ENCODE assay signal across 8 mouse cellular contexts in the genomic region with DNA sequence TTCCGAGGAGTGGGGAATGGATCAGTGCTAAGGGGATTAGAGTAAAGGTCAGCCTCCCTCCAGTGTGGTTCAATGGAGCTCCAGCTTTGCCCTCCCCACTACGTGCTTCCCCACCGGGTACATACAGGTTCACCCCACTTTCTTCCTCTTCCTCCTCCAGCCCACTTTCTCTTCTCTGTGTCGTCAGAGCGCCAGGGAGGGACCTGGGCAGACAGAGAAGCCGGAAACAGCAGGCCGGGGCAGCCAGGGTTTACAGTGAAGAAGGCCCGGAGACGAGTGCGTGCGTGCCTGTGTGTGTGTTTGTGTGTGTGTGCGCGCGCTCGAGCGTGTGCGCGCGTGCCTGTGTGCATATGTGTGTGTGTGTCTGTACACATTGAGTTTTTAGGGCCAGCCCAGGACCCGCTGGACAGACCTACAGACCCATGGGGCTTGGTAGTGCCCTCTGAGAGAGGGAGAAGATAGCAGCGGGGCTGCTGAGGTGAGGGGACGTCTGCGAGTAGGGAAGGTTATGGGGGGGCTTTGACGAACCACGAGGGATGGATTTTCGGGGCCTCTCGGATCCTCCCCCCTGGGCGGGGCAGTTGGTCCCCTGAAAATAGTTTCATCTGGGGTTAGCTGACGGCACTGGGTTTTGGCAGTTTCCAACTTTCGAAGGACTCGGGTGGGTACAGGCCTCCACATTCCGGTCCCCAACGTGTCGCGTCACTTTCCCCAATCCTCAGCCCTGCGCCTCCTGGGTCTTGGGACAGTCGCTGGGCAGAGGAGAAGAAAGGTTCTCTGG. TPM values are rescaled to one million over a fixed set of nuclear protein-coding genes. Genes with fewer than 3 reads are reported as not detected.
A peak's percentile ranks its signal among the peaks of the same experiment; 100 is the strongest.
DNase-seq lines count a peak whose midpoint lies in the region; ATAC-seq and TF ChIP-seq lines count a peak whose summit lies in the region.

A gene (plus strand): TSS at position 215 of the 781 bp plus-strand sequence.

- intact Hi-C loops in gastrocnemius, adult 2 months (cut with DNase I) = loop anchor here (5.0 kb wide), 1 partner anchor 94 kb away; a partner anchor contains a TSS

- peak within 1 kb of the TSS; percentile 84 for H3K27ac ChIP-seq in layer of hippocampus, adult 2 months
- peak within 1 kb of the TSS; percentile 5; the same call in 1 of the 2 replicates for H3K27ac ChIP-seq in cerebellum, adult 2 months (ENCODE audit: insufficient read depth, low read length)
- H3K27ac ChIP-seq in gastrocnemius, adult 2 months = peak within 1 kb of the TSS; percentile 98
- peak within 1 kb of the TSS; percentile 45 for H3K27ac ChIP-seq in hindbrain, embryonic 14.5 days
- H3K27ac ChIP-seq in limb, embryonic 11.5 days (replicated peaks; ENCODE audit: low read depth, low read length) = 0 out of 2 replicates have a peak within 1 kb of the TSS, but pooled peaks have one; percentile 32
- no peak within 1 kb of the TSS for H3K27ac ChIP-seq in midbrain, embryonic 12.5 days (replicated peaks)

- H3K9ac ChIP-seq in hindbrain, embryonic 14.5 days = peak within 1 kb of the TSS; percentile 53
- peak within 1 kb of the TSS; percentile 31 for H3K9ac ChIP-seq in limb, embryonic 11.5 days (ENCODE audit: low read length)
- peak within 1 kb of the TSS; percentile 33 for H3K9ac ChIP-seq in midbrain, embryonic 12.5 days (replicated peaks)

- H3K9me3 ChIP-seq in hindbrain, embryonic 14.5 days (ENCODE audit: control insufficient read depth, low read length) = no peaks in the 10 kb centered on the region
- no peaks in the 10 kb centered on the region for H3K9me3 ChIP-seq in limb, embryonic 11.5 days (ENCODE audit: control insufficient read depth, low read length)
- H3K9me3 ChIP-seq in midbrain, embryonic 12.5 days = no peaks in the 10 kb centered on the region

- peak within 1 kb of the TSS; percentile 51 for H3K4me3 ChIP-seq in layer of hippocampus, adult 2 months
- peak within 1 kb of the TSS; percentile 51 for H3K4me3 ChIP-seq in cerebellum, adult 2 months (replicated peaks; ENCODE audit: insufficient read depth, low read depth, low read length)
- peak within 1 kb of the TSS; percentile 92 for H3K4me3 ChIP-seq in gastrocnemius, adult 2 months
- H3K4me3 ChIP-seq in hindbrain, embryonic 14.5 days (replicated peaks; ENCODE audit: low read length) = peak within 1 kb of the TSS; percentile 26
- H3K4me3 ChIP-seq in limb, embryonic 11.5 days (ENCODE audit: low read depth, low read length) = peak within 1 kb of the TSS; percentile 32
- H3K4me3 ChIP-seq in midbrain, embryonic 12.5 days = peak within 1 kb of the TSS; percentile 36

- no peaks in the 10 kb centered on the region for H3K36me3 ChIP-seq in hindbrain, embryonic 14.5 days (replicated peaks; ENCODE audit: control insufficient read depth, insufficient read depth)
- H3K36me3 ChIP-seq in limb, embryonic 11.5 days (ENCODE audit: control insufficient read depth, insufficient read depth, low read length) = no peaks in the 10 kb centered on the region
- H3K36me3 ChIP-seq in midbrain, embryonic 12.5 days = no peaks in the 10 kb centered on the region

- peaks cover 3% of the 10 kb centered on the region; the same call in 1 of the 2 replicates for H3K4me1 ChIP-seq in cerebellum, adult 2 months (ENCODE audit: control insufficient read depth, insufficient read depth, low read length)
- H3K4me1 ChIP-seq in hindbrain, embryonic 14.5 days (replicated peaks; ENCODE audit: control insufficient read depth, insufficient read depth, low read length) = peaks cover 17% of the 10 kb centered on the region; the same call in 1 of the 2 replicates
- H3K4me1 ChIP-seq in limb, embryonic 11.5 days (ENCODE audit: control insufficient read depth, insufficient read depth, low read length) = peaks cover 18% of the 10 kb centered on the region
- H3K4me1 ChIP-seq in midbrain, embryonic 12.5 days = peaks cover 19% of the 10 kb centered on the region

- H3K4me2 ChIP-seq in hindbrain, embryonic 14.5 days (replicated peaks) = peak within 1 kb of the TSS; percentile 47
- peak within 1 kb of the TSS; percentile 70 for H3K4me2 ChIP-seq in limb, embryonic 11.5 days (ENCODE audit: low read depth, severe bottlenecking)
- peak within 1 kb of the TSS; percentile 50 for H3K4me2 ChIP-seq in midbrain, embryonic 12.5 days (replicated peaks)

- TF ChIP-seq POLR2A in cerebellum, adult 2 months (IDR thresholded peaks at IDR 0.05; ENCODE audit: borderline replicate concordance, insufficient read depth, low read length) = no peak

- no peak for TF ChIP-seq CTCF in layer of hippocampus, adult 2 months (conservative IDR thresholded peaks at IDR 0.05)
- no peak for TF ChIP-seq CTCF in cerebellum, adult 2 months (IDR thresholded peaks at IDR 0.05; ENCODE audit: borderline replicate concordance, insufficient read depth, low read depth, low read length)
- no peak for TF ChIP-seq CTCF in gastrocnemius, adult 2 months (IDR thresholded peaks at IDR 0.05)

- 25% methylated on average over 37 of the region's 37 CpGs for WGBS in cerebellum, adult 2 months
- WGBS in hindbrain, embryonic 14.5 days = 7% methylated on average over 36 of the region's 37 CpGs
- WGBS in limb, embryonic 11.5 days = 4% methylated on average over 37 of the region's 37 CpGs
- 4% methylated on average over 37 of the region's 37 CpGs for WGBS in midbrain, embryonic 12.5 days

- DNase-seq in layer of hippocampus, adult 2 months (ENCODE audit: low spot score in 2 of 2) = no peak
- no peak for DNase-seq in layer of hippocampus, adult 9-10 months (ENCODE audit: low spot score)
- DNase-seq in cerebellum, adult 2 months = peak; percentile 50 to 52
- peak; percentile 83 for DNase-seq in gastrocnemius, adult 2 months
- DNase-seq in hindbrain, embryonic 14.5 days (ENCODE audit: low spot score) = no peak
- peak; percentile 73 for DNase-seq in limb, embryonic 11.5 days (ENCODE audit: low spot score)
- peak; percentile 82 to 89 for DNase-seq in spleen, postnatal 4 days (ENCODE audit: low spot score in 2 of 2)

- no peaks in the 10 kb centered on the region for H3K27me3 ChIP-seq in cerebellum, adult 2 months (ENCODE audit: control insufficient read depth, insufficient read depth, low read length)
- peaks cover 32% of the 10 kb centered on the region for H3K27me3 ChIP-seq in hindbrain, embryonic 14.5 days (ENCODE audit: control insufficient read depth, insufficient read depth, low read length)
- H3K27me3 ChIP-seq in limb, embryonic 11.5 days (ENCODE audit: control insufficient read depth, insufficient read depth, low read length) = no peaks in the 10 kb centered on the region
- peaks cover 30% of the 10 kb centered on the region for H3K27me3 ChIP-seq in midbrain, embryonic 12.5 days

- ATAC-seq in hindbrain, embryonic 14.5 days (ENCODE audit: low FRiP score) = peak; percentile 43; the same call in 1 of the 2 replicates
- ATAC-seq in limb, embryonic 11.5 days (ENCODE audit: insufficient number of reproducible peaks, low FRiP score, low TSS enrichment, low read depth) = peak; percentile 45
- ATAC-seq in midbrain, embryonic 12.5 days (ENCODE audit: low FRiP score, low read depth) = peak; percentile 45; the same call in 1 of the 2 replicates

RNA-seq across cellular contexts. Expression of the gene that starts here (rescaled TPM):
- 1 to 10 TPM; 6.4 to 6.7 TPM for total RNA-seq in layer of hippocampus, adult 2 months (2021)
- polyA plus RNA-seq in cerebellum, adult 2 months (2012; rRNA removed) = 8.7 TPM in 2 replicates
- 10 to 100 TPM; 17.1 to 18.9 TPM for total RNA-seq in gastrocnemius, adult 2 months (2021)
- polyA plus RNA-seq in hindbrain, embryonic 14.5 days (2014; fragmentation: Nextera tagmentation; extraction: Ambion mirVana) = 4.7 and 5.5 TPM in 2 replicates
- 5.7 and 7.2 TPM in 2 replicates for polyA plus RNA-seq in limb, embryonic 11.5 days (2014; fragmentation: Nextera tagmentation; extraction: Ambion mirVana)
- 6.1 and 9.0 TPM in 2 replicates for polyA plus RNA-seq in midbrain, embryonic 12.5 days (2016; fragmentation: Nextera tagmentation; extraction: Ambion mirVana)

Comparison
In these comparisons a context has a peak if more than half of its experiments do, and no peak if none do; other contexts are left out.
1. DNase-seq: peak in cerebellum, adult 2 months (2 of 2), gastrocnemius, adult 2 months (single experiment), limb, embryonic 11.5 days (single experiment) and spleen, postnatal 4 days (2 of 2); none in layer of hippocampus, adult 2 months (0 of 2), layer of hippocampus, adult 9-10 months (single experiment) and hindbrain, embryonic 14.5 days (single experiment).
2. H3K4me3 ChIP-seq: peak in every context shown above with its lines; median percentile 92 in gastrocnemius, adult 2 months; 51 in layer of hippocampus, adult 2 months; 51 in cerebellum, adult 2 months; 36 in midbrain, embryonic 12.5 days; 32 in limb, embryonic 11.5 days; 26 in hindbrain, embryonic 14.5 days.
3. Peak in every context shown above with its lines, with median percentiles within 50 percentile points of each other: ATAC-seq, H3K4me2 ChIP-seq and H3K9ac ChIP-seq.